Mouse (Mus musculus): ENCODE measurements around the gene Tmem273. TPM values are rescaled to one million over a fixed set of nuclear protein-coding genes. Genes with fewer than 3 reads are reported as not detected.

The Tmem273 gene
- total RNA-seq (2021) = 1 to 10 TPM in 1 of 2 experiments, under 1 TPM in 1; 0.91 to 1.3 TPM
- long read RNA-seq, experiment 1, partial matches to known transcripts = 0 of 1 reads
- long read RNA-seq, experiment 1, other reads (novel, unspliced or antisense) = 1 of 1 reads
- long read RNA-seq, experiment 2 = 0 reads

- intact Hi-C loops (cut with DNase I) = no loop called here
- no peak within 1 kb of the TSS for H3K4me3 ChIP-seq
- DNase-seq (ENCODE audit: extremely low spot score in 1 of 2, low spot score in 2 of 2) = no peak
- no peak within 1 kb of the TSS for H3K27ac ChIP-seq
- no peak for TF ChIP-seq CTCF (IDR thresholded peaks at IDR 0.05)
Measured at GRCm38 (mm10) chr14:32785556-32786130, at the start of gene Tmem273. Gene Tmem273 (plus strand): TSS chr14:32785963.

- Histone ChIP-seq H3K27ac (no peak overlapping the region), H3K4me3 (no peak overlapping the region)
- TF ChIP-seq CTCF (IDR thresholded peaks at IDR 0.05) = no peak
- intact Hi-C loops (cut with DNase I) = no loop called here
- DNase-seq (ENCODE audit: extremely low spot score in 1 of 2, low spot score in 2 of 2) = no peak
Measured at GRCm38 (mm10) chr14:32736561-32736960, 49.2 kb upstream of the Tmem273 start.

DNA sequence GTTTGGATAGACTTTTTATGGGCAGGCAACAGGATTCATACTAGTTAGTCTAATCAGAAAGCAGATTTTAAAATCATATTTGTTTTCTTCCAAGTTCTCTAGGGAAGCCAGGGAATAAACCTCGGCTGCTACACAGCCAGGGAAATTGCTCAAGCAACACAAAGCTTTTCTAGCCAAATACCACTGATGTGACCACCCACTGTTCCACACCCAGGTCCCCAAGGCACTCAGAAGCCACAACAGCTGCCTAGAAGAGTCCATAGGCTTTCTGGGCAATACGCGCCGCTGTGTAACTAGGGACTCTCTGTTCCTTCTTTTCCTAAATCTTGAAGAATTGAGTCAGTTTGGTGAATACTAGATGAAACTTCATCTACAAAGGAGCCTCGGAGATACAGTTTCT lies 47.2 kb upstream of the Tmem273 start:
- intact Hi-C loops (cut with DNase I) = no loop called here
- TF ChIP-seq CTCF (IDR thresholded peaks at IDR 0.05) = no peak
- DNase-seq (ENCODE audit: extremely low spot score in 1 of 2, low spot score in 2 of 2) = no peak
- no peak overlapping the region for H3K27ac ChIP-seq
- H3K4me3 ChIP-seq = no peak overlapping the region

GRCm38 (mm10) chr14:32748519-32748918 lies 37.2 kb upstream of the Tmem273 start:
- intact Hi-C loops (cut with DNase I) = no loop called here
- Histone ChIP-seq H3K27ac (no peak overlapping the region), H3K4me3 (no peak overlapping the region)
- no peak for TF ChIP-seq CTCF (IDR thresholded peaks at IDR 0.05)
- DNase-seq (ENCODE audit: extremely low spot score in 1 of 2, low spot score in 2 of 2) = no peak

GRCm38 (mm10) chr14:32750727-32751126 lies 35.0 kb upstream of the Tmem273 start:
- H3K27ac ChIP-seq = no peak overlapping the region
- no peak for TF ChIP-seq CTCF (IDR thresholded peaks at IDR 0.05)
- DNase-seq (ENCODE audit: extremely low spot score in 1 of 2, low spot score in 2 of 2) = no peak
- H3K4me3 ChIP-seq = no peak overlapping the region
- intact Hi-C loops (cut with DNase I) = no loop called here

DNA sequence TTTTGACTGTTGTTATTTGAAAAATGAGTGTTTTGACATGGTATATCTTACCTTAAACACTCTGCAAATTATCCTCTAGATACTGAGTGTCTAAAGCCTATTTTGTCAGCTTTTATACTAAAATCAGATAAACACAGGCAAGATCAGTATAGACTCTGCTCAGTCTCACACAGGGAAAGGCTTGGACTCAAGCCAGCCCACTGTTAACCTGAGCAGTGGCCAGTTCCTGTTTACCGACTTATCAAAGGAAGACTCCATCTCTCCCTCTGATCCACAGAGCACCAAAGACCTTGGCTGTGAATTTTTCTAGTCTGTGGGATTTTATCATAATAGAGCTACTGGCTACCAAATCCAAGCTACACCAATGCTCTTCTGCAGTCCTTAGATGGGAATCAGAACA lies 31.5 kb upstream of the Tmem273 start:
- no peak for DNase-seq (ENCODE audit: extremely low spot score in 1 of 2, low spot score in 2 of 2)
- H3K27ac ChIP-seq = no peak overlapping the region
- intact Hi-C loops (cut with DNase I) = no loop called here
- no peak overlapping the region for H3K4me3 ChIP-seq
- TF ChIP-seq CTCF (IDR thresholded peaks at IDR 0.05) = no peak

DNA sequence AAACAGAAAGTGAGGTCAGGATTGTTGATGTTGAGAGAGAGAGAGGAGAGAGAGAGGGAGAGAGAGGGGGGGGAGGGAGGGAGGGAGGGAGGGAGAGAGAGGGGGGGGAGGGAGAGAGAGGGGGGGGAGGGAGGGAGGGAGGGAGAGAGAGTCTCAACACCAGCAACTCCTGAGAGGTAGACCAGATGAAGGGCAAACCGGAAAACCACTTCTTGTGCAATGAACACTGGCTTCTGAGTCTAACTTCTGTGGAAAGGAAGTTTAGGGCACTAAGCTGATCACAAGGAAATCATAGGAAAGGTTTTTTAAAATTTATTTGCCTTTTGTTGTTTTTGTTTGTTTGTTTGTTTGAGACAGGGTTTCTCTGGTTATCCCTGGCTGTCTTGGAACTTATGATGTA lies 23.6 kb upstream of the Tmem273 start:
- intact Hi-C loops (cut with DNase I) = no loop called here
- Histone ChIP-seq H3K27ac (no peak overlapping the region), H3K4me3 (no peak overlapping the region)
- DNase-seq (ENCODE audit: extremely low spot score in 1 of 2, low spot score in 2 of 2) = no peak
- no peak for TF ChIP-seq CTCF (IDR thresholded peaks at IDR 0.05)

DNA sequence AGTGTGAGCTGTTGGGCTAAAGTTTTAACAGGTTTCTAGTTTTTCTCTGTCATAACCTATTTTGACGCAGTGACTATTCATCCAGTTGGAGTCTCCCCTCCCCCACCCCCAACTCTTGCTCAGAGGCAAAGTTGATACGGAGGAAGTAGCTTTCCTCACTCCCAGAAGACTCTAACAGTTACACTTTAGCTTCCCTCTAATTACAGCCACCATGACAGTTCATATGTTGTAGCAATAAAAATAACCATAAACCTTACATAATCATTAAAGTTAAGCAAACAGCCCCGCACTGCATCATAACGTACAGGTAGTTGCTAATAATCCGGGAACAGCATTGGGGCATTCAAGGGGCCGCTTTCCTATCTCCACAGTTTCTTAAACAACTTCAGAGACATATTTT lies 15.2 kb upstream of the Tmem273 start:
- TF ChIP-seq CTCF (IDR thresholded peaks at IDR 0.05) = no peak

DNA sequence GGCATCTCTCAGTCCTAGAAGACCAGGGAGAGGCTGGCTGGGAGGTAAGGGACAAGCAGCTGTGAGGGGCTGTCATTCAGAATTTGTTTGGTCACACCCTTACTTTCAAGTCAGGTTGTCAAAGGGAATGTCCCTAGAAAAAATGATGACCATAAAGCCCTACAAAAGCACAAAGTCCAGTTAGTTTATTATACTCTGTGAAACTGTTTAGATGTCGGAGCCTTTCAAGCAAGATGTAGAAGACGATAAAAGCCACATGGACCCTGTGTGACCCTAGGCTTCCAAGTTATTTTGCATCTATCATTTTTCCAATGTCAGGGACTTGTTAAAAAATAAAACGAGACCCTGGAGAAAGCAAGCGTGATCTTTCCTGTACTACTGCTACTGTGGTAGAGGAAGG lies 13.7 kb upstream of the Tmem273 start:
- Histone ChIP-seq H3K4me3 (no peak overlapping the region), H3K27ac (no peak overlapping the region)
- intact Hi-C loops (cut with DNase I) = loop anchor here (2.0 to 10.0 kb wide), 2 partner anchors 261 to 433 kb away; no protein-coding TSS in a partner anchor
- no peak for TF ChIP-seq CTCF (IDR thresholded peaks at IDR 0.05)
- no peak for DNase-seq (ENCODE audit: extremely low spot score in 1 of 2, low spot score in 2 of 2)

More for the DNA sequence above, 15.2 kb upstream of the Tmem273 start:
- no peak for DNase-seq (ENCODE audit: extremely low spot score in 1 of 2, low spot score in 2 of 2)
- Histone ChIP-seq H3K27ac (no peak overlapping the region), H3K4me3 (no peak overlapping the region)
- intact Hi-C loops (cut with DNase I) = loop anchor here (10.0 kb wide), 1 partner anchor 434 kb away; no protein-coding TSS in a partner anchor

DNA sequence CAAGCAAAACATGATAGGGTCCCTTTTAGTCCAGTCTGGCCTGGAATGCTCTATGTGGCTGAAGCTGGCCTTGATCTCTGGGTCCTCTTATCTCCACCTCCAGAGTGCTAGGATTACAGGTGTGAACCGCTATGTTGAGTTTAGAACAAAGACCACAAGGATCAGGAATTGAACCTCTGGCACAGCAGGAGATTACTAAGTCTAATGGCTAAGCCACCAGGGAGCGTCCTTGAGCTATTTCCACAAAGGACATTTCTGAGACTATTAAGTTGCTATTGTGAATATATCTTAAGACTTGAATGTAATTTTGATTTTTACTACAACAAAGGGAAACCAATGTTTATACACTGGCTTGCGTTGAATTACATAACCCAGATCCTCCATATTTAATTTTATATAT lies 13.0 kb upstream of the Tmem273 start:
- H3K27ac ChIP-seq = no peak overlapping the region
- peak; percentile 64 for TF ChIP-seq CTCF (IDR thresholded peaks at IDR 0.05)
- peak; percentile 12 to 28 for DNase-seq (ENCODE audit: extremely low spot score in 1 of 2, low spot score in 2 of 2)
- H3K4me3 ChIP-seq = no peak overlapping the region
- intact Hi-C loops (cut with DNase I) = loop anchor here (1.0 to 10.0 kb wide), 3 partner anchors 188 to 432 kb away; no protein-coding TSS in a partner anchor

DNA sequence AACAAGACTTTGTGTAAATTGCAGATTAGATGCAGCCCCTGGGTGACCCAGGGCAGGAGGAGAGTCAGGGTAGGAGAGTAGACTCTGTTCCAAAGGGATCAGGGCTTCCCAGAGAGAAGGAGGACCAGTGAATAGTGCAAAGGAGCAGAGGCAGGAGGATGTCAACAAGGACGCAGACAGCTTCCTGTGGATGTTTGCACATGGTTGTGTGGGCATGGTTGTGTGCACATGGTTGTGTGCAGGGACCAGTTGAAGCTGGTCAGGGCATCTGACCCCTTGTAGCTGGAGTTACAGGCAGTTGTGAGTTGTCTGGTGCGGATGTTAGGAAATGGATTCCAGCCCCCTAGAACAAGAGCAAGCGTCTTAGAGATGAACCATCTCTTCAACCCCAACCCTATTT lies 12.3 kb upstream of the Tmem273 start:
- TF ChIP-seq CTCF (IDR thresholded peaks at IDR 0.05) = no peak
- no peak overlapping the region for H3K4me3 ChIP-seq
- H3K27ac ChIP-seq = no peak overlapping the region
- no peak for DNase-seq (ENCODE audit: extremely low spot score in 1 of 2, low spot score in 2 of 2)
- intact Hi-C loops (cut with DNase I) = loop anchor here (1.0 to 10.0 kb wide), 3 partner anchors 187 to 431 kb away; no protein-coding TSS in a partner anchor

- intact Hi-C loops (cut with DNase I) = loop anchor here (10.0 kb wide), 1 partner anchor 429 kb away; no protein-coding TSS in a partner anchor
- TF ChIP-seq CTCF (IDR thresholded peaks at IDR 0.05) = no peak
Measured at GRCm38 (mm10) chr14:32776077-32776476, 9.7 kb upstream of the Tmem273 start.

GRCm38 (mm10) chr14:32778362-32778761 lies 7.4 kb upstream of the Tmem273 start:
- no peak overlapping the region for H3K27ac ChIP-seq
- H3K4me3 ChIP-seq = no peak overlapping the region
- intact Hi-C loops (cut with DNase I) = loop anchor here (10.0 kb wide), 1 partner anchor 426 kb away; no protein-coding TSS in a partner anchor
- no peak for TF ChIP-seq CTCF (IDR thresholded peaks at IDR 0.05)
- no peak for DNase-seq (ENCODE audit: extremely low spot score in 1 of 2, low spot score in 2 of 2)

More at GRCm38 (mm10) chr14:32776077-32776476, 9.7 kb upstream of the Tmem273 start:
- H3K4me3 ChIP-seq = no peak overlapping the region
- no peak overlapping the region for H3K27ac ChIP-seq
- DNase-seq (ENCODE audit: extremely low spot score in 1 of 2, low spot score in 2 of 2) = no peak
